Mouse (Mus musculus): ENCODE data around the gene Cyp2j5. TPM values are rescaled to one million over a fixed set of nuclear protein-coding genes. Genes with fewer than 3 reads are reported as not detected.

Gene Cyp2j5
- not detected for polyA plus RNA-seq (2017; shearing (Covaris generic))

DNA sequence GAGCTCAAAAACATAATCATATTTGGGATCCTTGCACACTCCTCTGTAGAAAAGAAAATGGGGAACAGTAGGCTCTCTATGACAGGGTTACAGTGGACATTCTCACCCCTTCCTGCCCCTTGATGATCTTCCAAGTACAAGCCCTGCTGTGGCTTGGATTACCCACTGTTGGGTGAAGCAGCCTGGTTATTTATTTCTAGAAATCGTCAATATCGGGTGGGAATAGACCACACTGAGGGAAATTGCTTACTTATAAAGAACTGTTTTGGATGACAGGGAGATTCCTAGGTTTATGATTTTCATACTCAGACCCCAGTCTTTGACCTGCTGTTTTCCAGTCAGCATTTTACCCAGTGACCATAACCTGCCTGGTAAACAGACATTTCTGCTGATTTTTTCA lies at the start of gene Cyp2j5:
Gene Cyp2j5 (minus strand): TSS at position 164 of the 400 bp plus-strand sequence.

DNA sequence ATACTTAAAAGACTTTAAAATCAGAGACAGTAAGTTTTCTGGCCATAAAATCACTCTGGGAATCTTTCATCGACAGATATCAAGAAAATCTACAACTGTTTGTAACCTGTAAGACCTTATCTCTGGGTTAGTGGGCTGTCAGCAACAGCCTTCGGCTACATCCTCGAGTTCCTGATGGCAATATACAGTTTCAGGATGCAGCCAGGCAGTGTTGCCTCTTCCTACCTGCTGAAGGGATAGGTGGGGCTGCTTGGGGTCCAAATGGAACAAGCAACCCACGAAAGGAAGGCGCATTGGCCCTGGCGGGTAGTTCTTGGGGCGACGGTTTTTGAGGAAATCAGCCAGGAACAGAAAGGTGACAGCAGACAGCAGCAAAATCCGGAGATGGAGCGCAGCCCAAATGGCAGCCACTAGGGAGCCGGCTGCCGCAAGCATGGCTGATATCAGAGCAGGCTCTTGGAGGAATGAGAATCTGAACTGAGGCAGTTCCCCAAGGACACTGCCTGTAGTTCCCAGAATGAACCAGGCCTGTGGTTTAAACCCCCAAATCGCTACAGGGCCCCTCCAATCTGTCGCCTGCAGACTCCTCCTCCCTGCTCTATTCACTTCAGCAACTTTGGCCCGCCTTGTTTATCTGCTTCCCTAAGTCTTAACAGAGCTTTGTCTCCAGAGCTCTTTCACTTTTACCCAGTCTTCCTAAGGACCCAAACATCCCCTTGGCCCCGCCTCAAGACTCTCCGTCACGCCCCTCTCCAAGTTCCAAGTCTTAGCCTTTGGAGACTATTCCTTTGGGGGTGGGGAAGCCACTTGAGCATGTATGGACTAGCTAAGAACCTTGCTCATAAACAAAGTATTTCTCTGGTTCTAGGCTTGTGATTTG lies 72.8 kb downstream of the Cyp2j5 start, which contains the start of gene Cyp2j9:
Gene Cyp2j9 (minus strand): TSS at position 668 of the 880 bp plus-strand sequence.

Other genes with a start within 250 kb of the Cyp2j5 start
- not detected for gene Cyp2j8, start 156.8 kb downstream of the Cyp2j5 start, polyA plus RNA-seq (2017; shearing (Covaris generic))
- gene Cyp2j6, start 110.5 kb downstream of the Cyp2j5 start, polyA plus RNA-seq (2017; shearing (Covaris generic)) = not detected
- gene Cyp2j9, start 72.6 kb downstream of the Cyp2j5 start, polyA plus RNA-seq (2017; shearing (Covaris generic)) = 0.24 TPM
- not detected for gene Gm12695, start 121.0 kb upstream of the Cyp2j5 start, polyA plus RNA-seq (2017; shearing (Covaris generic))

Data from effector memory CD4-positive, alpha-beta T cell, adult 5 months (primary cell).